Mouse (Mus musculus) large intestine, adult 2 months (tissue): ENCODE measurements around the gene 3110040M04Rik. TPM values are rescaled to one million over a fixed set of nuclear protein-coding genes. Genes with fewer than 3 reads are reported as not detected.
"Not testable (repeated sequence)": the region's sequence is repeated elsewhere in the genome, so short reads cannot be mapped to it uniquely, and the experiment has no call there.

Experiments used
- DNase-seq: peaks from one replicate; pipeline ENCODE4 v3.0.0-alpha.2; 2012; ENCODE audit warnings: low read depth, low spot score
- WGBS: fragments of 180-500 bp; shearing (Covaris S2); methylation state at CpG from one replicate; pipeline ENCODE4 v1.1.7; 2018; 5-methylcytosine and 5-hydroxymethylcytosine counted together
- polyA plus RNA-seq: library from polyadenylated mRNA; depleted of rRNA; stranded (reverse); fragments of >200 nt; gene quantifications from 2 replicates; pipeline ENCODE4 v1.2.3, GENCODE M21; 2012; rRNA removed

3110040M04Rik gene
- 0.15 and 0.84 TPM in 2 replicates for polyA plus RNA-seq

GRCm38 (mm10) chr1:151203818-151204217 lies at the start of gene 3110040M04Rik:
Gene 3110040M04Rik, plus strand, starts transcription at chr1:151204121.
- no CpG with 5 or more reads among the region's 6 CpGs for WGBS
- DNase-seq, result not testable (repeated sequence)

DNA sequence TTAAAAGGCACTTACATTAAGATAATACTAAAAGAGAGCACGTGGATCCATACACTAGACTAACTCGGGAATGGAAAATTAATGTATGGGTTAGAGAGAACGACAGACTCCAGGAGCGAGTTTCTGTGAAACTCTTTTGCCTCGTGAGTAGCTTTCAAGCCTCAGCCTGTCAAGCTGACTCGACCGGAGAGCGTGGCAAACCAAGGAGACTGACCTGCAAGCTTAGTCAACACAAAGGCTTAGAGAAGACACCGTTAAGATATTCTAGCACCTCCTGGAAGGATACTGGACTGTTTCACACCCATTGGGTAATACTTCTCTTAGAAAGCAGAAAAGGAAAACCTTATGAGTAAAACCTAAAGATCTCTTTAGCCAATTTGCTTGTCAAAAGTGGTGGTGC lies 49.8 kb upstream of the 3110040M04Rik start:
- 88% methylated on average over 9 of the region's 9 CpGs for WGBS
- DNase-seq, result not testable (repeated sequence)

GRCm38 (mm10) chr1:151156129-151156528 lies 47.8 kb upstream of the 3110040M04Rik start:
- WGBS, result 98% methylated on average over 3 of the region's 3 CpGs
- no peak for DNase-seq

DNA sequence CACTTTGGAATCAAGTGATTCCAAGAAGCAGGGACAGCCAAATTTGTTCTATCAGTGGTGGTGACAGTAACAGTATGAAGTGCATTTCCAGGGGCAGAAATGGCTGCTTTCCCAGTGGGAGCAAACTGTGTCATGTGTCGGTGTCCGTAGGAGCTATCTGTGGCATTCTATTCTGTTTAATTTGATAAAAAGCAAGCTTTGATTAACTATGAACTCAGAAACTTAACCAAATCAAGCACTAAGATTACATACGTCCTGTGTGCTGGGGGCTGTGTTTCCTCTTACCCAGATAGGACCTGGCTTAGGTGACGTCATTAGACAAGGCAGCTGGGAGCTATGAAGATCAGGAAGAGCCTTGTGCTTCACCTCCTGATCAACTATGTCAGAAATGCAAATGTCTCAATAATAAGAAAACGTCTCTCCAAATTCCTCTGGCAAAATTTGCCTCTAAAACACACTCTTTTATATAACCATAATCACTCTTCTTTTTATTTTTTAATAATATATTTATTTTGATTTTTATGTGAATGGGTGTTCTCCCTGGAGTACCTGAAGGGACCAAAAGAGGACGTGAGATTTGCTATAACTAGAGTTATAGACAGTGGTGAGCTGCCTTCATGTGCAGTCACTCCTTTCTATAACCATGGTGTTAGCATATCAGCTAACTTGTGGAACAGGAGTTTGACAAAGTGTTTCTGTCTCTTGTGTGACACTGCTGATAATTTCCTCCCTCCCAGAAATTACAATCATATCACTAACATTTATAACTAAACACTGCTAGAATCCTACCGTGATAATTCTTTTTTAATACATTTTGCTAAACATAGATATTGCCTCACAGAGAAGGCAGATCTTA lies 46.9 kb upstream of the 3110040M04Rik start:
- DNase-seq, result no peak
- 79% methylated on average over 7 of the region's 7 CpGs for WGBS

GRCm38 (mm10) chr1:151157963-151158856 lies 45.7 kb upstream of the 3110040M04Rik start:
- no peak for DNase-seq
- 33% methylated on average over 9 of the region's 9 CpGs for WGBS

DNA sequence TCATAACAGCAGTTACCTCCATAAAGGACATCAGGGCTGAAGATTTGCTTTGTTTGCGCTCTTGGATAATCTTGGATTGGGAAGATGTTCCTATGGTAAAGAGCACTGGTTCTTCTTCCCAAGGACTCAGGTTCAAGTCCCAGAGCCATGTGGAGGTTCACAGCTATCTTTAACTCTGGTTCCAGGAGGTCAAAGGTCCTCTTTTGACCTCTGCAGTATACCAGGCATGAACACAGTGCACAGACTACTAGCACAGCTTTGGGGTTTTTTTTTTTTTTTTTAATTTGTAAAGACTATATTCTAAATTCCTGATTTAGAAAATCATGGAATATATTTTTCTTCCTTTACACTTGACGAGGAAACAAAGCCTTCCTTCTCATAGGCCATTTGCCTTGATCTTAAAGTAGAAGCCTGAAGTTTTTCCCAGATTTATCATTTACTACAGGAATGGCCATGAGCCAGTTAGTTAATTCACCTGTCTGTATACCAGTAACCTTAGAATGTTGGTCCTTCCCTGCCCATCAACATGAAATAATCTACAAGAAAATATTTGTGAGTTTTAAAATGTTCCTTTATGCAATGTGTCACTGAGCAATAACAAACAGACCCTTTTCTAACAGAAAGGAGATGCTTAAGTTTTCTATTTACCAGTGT lies 44.9 kb upstream of the 3110040M04Rik start:
- WGBS, result 68% methylated on average over 2 of the region's 2 CpGs
- DNase-seq, result no peak

DNA sequence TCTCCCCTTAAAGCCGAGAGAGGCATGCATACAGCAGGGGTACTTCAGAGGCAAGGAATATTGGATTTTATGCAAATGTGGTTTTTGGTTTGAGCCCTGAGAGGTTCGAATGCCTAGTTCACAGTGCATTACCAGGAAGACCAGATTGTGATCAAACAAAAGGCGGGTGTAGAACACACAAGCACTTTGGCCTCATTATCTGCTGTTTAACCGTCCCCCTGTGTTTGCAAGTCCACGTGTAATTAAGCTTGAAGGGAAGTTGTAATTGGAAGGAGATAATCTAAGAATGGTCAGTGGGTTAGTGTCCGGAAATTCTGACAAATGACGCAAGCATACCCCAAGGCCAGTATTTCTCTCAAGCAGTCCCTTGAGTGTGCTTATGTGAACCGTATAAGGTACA lies 37.9 kb upstream of the 3110040M04Rik start:
- no peak for DNase-seq
- WGBS, result 30% methylated on average over 8 of the region's 8 CpGs

GRCm38 (mm10) chr1:151167297-151168047 lies 36.4 kb upstream of the 3110040M04Rik start:
- no peak for DNase-seq

GRCm38 (mm10) chr1:151168637-151169036 lies 35.3 kb upstream of the 3110040M04Rik start:
- no peak for DNase-seq
- WGBS, result 47% methylated on average over 3 of the region's 3 CpGs

More at GRCm38 (mm10) chr1:151167297-151168047, 36.4 kb upstream of the 3110040M04Rik start:
- 32% methylated on average over 12 of the region's 12 CpGs for WGBS

GRCm38 (mm10) chr1:151171572-151172461 lies 32.1 kb upstream of the 3110040M04Rik start:
- DNase-seq, result no peak
- WGBS, result 88% methylated on average over 2 of the region's 2 CpGs

GRCm38 (mm10) chr1:151177030-151177936 lies 26.6 kb upstream of the 3110040M04Rik start:
- peak; percentile 86 for DNase-seq
- WGBS, result 21% methylated on average over 10 of the region's 10 CpGs

DNA sequence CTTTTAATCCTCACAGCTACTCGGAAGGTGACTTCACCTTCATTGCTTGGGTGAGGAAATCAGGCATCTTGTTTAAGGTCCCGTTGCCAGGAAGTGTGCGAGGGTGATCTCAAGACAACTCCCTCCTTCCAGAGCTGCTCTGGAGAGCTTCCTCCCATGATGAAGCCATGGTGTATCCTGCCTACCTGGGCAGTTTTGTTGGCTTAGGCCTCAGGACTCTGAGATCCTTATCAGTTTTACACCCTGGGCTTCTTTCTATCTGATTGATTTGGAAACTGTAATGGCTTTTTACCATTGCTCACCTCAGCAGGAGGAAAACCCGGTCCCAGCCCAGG lies 26.0 kb upstream of the 3110040M04Rik start:
- 12% methylated on average over 4 of the region's 4 CpGs for WGBS
- no peak for DNase-seq

GRCm38 (mm10) chr1:151178505-151179083 lies 25.3 kb upstream of the 3110040M04Rik start:
- WGBS, result 38% methylated on average over 2 of the region's 2 CpGs
- no peak for DNase-seq

DNA sequence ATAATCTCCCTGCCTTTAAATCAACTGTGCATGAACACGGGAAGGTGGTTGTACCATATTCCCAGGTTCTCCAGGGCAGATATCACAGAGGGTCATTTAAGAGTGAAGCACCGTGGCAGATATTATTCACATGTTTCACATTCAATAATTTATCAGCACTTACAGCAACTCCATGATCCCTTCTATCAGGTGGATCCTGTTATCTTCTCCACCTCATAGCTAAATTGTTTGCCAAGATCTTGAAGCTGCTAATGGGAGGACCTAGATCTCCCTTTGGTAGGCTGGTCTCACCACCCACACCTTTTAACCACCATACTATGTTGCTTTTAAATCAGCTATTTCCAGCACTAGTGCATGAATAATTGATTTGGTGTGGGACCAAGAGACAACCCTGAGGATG lies 23.8 kb upstream of the 3110040M04Rik start:
- DNase-seq, result no peak
- WGBS, result 92% methylated on average over 2 of the region's 2 CpGs

GRCm38 (mm10) chr1:151182266-151182665 lies 21.7 kb upstream of the 3110040M04Rik start, which contains the start of gene Gm47985:
Gene Gm47985, plus strand, starts transcription at chr1:151182537.
- WGBS, result 50% methylated on average over 1 of the region's 7 CpGs
- DNase-seq, result not testable (repeated sequence)

- 87% methylated on average over 3 of the region's 3 CpGs for WGBS
- DNase-seq, result not testable (repeated sequence)
Observed at GRCm38 (mm10) chr1:151186186-151186585, 17.7 kb upstream of the 3110040M04Rik start.
